Mouse (Mus musculus) ES-E14 (cell line): ENCODE data around the gene Hist2h3c2.

ENCODE experiments used
- CHD2 ChIP-seq: IDR thresholded peaks from 2 replicates; pipeline ENCODE4 v1.6.1; 2014; ENCODE audit warnings: mild to moderate bottlenecking, low read depth, low read length, inconsistent platforms
- MAFK ChIP-seq: IDR thresholded peaks from 2 replicates; pipeline ENCODE4 v1.6.1; 2014; ENCODE audit warnings: mild to moderate bottlenecking, low read depth, low read length, inconsistent platforms; ENCODE audit not compliant: insufficient read depth
- ZNF384 ChIP-seq: IDR thresholded peaks from 2 replicates; pipeline ENCODE4 v1.6.1; 2012; ENCODE audit warnings: low read depth, low read length, inconsistent platforms

DNA sequence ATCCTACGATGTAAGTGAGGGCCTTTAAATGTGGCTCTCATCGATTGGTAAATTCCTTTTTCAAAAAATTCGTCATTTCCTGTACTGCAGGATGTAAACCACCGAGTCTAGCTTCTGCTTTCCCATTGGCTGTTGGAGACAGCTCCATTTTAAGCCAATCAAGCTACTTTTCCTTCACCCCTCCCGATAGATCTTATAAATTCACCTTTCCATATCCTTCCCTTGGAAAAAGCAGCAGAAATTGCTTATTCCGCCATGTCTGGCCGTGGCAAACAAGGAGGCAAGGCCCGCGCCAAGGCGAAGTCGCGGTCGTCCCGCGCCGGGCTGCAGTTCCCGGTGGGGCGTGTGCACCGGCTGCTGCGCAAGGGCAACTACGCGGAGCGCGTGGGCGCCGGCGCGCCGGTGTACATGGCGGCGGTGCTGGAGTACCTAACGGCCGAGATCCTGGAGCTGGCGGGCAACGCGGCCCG lies 19.2 kb downstream of the Hist2h3c2 start, which contains the start of the genes Bola1 and Hist2h2ab:
- peak; percentile 3; the same call in 1 of the 2 replicates for TF ChIP-seq CHD2
- no peak for TF ChIP-seq MAFK
- no peak for TF ChIP-seq ZNF384
